Mouse (Mus musculus) MEL (cell line): ENCODE data around the gene Pyy.

Experiments
- BHLHE40 ChIP-seq: IDR thresholded peaks from 2 replicates; pipeline ENCODE4 v1.6.1; 2012; ENCODE audit warnings: low read depth, mild to moderate bottlenecking, inconsistent platforms, low read length, improper control_type of control experiment, borderline replicate concordance
- CTCF ChIP-seq, 3 experiments: IDR thresholded peaks in 2 of 3; conservative IDR thresholded peaks in 1 of 3; 2 replicates each; pipeline ENCODE4 v1.5.1; 2011 to 2012; ENCODE audit warnings: low read length in 3 of 3, low read depth in 2 of 3, mild to moderate bottlenecking in 2 of 3, improper control_type of control experiment in 1 of 3, inconsistent platforms in 1 of 3, mixed read lengths in 1 of 3, moderate library complexity in 1 of 3; ENCODE audit not compliant: control insufficient read depth in 1 of 3, insufficient read depth in 1 of 3, poor library complexity in 1 of 3, severe bottlenecking in 1 of 3
- EP300 ChIP-seq, 2 experiments: IDR thresholded peaks; 2 replicates each; pipeline ENCODE4 v1.6.1; 2011; ENCODE audit warnings: improper control_type of control experiment in 2 of 2, low read length in 2 of 2, low read depth in 1 of 2, mild to moderate bottlenecking in 1 of 2
- HCFC1 ChIP-seq: IDR thresholded peaks from 2 replicates; pipeline ENCODE4 v1.6.1; 2012; ENCODE audit warnings: low read depth, mild to moderate bottlenecking, inconsistent platforms, low read length, improper control_type of control experiment, moderate library complexity
- MEF2A ChIP-seq: IDR thresholded peaks from 2 replicates; pipeline ENCODE4 v1.6.1; 2014; ENCODE audit warnings: low read depth, mild to moderate bottlenecking, inconsistent platforms, low read length, improper control_type of control experiment; ENCODE audit not compliant: poor library complexity, insufficient replicate concordance, severe bottlenecking; ENCODE audit errors: extremely low read depth
- POLR2A ChIP-seq, 2 experiments: IDR thresholded peaks; 2 replicates each; pipeline ENCODE4 v1.6.1; 2011 to 2012; ENCODE audit warnings: low read length in 2 of 2, mild to moderate bottlenecking in 2 of 2, control low read depth in 1 of 2, improper control_type of control experiment in 1 of 2, low read depth in 1 of 2, moderate library complexity in 1 of 2; ENCODE audit not compliant: control insufficient read depth in 1 of 2, insufficient read depth in 1 of 2, poor library complexity in 1 of 2
- TCF12 ChIP-seq: IDR thresholded peaks from 2 replicates; pipeline ENCODE4 v1.6.1; 2014; ENCODE audit warnings: low read depth, mild to moderate bottlenecking, inconsistent platforms, low read length, improper control_type of control experiment, moderate library complexity
- ZKSCAN1 ChIP-seq: IDR thresholded peaks from 2 replicates; pipeline ENCODE4 v1.6.1; 2012; ENCODE audit warnings: low read depth, mild to moderate bottlenecking, inconsistent platforms, low read length, improper control_type of control experiment, moderate library complexity

- TF ChIP-seq EP300 (IDR thresholded peaks at IDR 0.05; ENCODE audit: low read depth in 1 of 2, low read length in 2 of 2), result no peak
- peak; percentile 68; the same call in 1 of the 2 replicates for TF ChIP-seq TCF12
- TF ChIP-seq MEF2A, result no peak
- TF ChIP-seq POLR2A (IDR thresholded peaks at IDR 0.05; ENCODE audit: control insufficient read depth in 1 of 2, insufficient read depth in 1 of 2, low read depth in 1 of 2, low read length in 2 of 2, poor library complexity in 1 of 2), result peak; percentile 66 to 77
- peak; percentile 23 to 65 (median 30); a peak in 4 of 6 replicates for TF ChIP-seq CTCF (IDR thresholded peaks at IDR 0.05 in 2 of 3, conservative IDR thresholded peaks at IDR 0.05 in 1 of 3; ENCODE audit: control insufficient read depth in 1 of 3, insufficient read depth in 1 of 3, low read depth in 2 of 3, low read length in 3 of 3, poor library complexity in 1 of 3, severe bottlenecking in 1 of 3)
- peak; percentile 99 for TF ChIP-seq HCFC1
- 0 out of 2 replicates have a peak, but pooled peaks have one; percentile 13 for TF ChIP-seq BHLHE40
- no peak for TF ChIP-seq ZKSCAN1
These were observed 48.6 kb upstream of the Pyy start, which contains the start of gene Tmem101 for GRCm38 (mm10) chr11:102156039-102156785.
